Mouse (Mus musculus) cerebellum, adult 11-12 months (tissue): ENCODE data around the gene Hoxa1.

ENCODE experiments used
- DNase-seq: peaks from one replicate; pipeline ENCODE4 v3.0.0; 2022

Gene Hoxa1

DNA sequence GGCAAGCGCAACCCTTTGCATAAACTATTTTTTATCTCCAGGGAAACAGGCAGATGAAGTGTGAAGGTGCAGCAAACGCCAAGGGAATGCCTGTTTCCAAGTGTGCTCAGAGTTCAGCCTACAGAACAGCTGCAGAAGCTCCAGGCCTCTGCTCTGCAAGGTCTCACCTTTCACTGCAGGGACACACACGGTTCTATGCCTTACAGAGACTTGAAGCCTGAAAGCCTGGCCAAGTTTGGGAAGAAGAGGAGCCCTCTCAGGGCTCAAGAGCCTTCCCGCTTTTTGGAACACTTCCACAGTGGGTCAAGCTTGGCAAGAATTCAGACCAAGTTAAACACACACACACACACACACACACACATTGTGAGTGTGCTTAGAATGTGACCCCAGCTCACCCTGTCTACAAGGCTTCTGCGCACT lies 31.1 kb upstream of the Hoxa1 start:
- no peak for DNase-seq

DNA sequence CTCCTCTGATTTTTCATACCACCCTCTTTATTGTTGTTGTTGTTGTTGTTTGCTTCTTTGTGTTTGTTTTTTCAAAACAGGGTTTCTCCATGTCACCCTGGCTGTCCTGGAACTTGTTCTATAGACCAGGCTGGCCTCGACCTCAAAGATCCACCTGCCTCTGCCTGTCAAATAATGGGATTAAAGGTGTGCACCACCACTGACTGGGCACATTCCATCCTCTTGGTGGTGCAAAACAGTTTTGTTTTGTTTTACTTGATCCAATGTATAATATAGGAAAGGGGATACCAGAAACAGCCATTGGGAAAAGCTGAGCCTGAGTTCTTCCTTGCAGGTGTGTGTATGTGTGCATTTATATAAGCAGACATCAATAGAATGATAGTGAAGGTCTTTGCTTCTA lies 28.4 kb upstream of the Hoxa1 start:
- DNase-seq: no peak

DNA sequence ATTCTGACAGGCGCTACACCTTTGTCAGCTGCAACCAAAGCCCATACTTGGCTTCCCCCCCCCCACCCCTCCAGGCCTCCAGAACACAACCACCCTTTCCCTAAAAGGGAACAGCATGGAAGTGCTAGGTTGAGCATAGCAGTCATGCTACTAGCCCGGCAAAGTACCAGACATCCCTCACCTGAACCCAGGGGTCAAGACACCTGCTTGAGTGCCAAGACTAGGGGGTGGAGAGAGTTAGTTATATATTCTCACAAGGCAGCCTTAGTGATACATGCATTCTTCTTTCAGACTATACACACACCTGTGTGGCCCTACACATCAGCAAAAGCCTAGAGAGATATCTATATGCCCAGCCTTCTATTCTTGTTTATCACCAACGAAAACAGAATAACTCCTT lies 27.7 kb upstream of the Hoxa1 start:
- no peak for DNase-seq

DNA sequence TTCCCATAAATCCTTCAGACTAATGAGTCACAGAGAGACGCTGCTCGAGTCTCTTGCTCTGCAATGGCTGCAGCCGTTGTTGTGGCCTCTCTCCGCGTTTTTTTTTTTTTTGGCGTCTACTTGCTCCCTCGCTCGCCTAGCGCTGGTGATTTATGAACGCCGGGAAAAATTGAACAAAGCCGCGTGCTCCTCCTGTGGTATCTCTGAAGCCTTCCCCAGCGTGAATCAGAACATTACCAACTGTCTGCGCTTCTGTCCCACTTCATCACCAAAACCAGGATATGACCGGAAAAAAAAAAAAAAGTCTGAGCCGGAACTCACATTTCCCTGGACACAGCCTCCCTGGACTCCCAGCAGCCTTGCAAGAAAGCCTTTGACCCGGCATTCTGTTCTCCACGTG lies 27.1 kb upstream of the Hoxa1 start:
- DNase-seq: no peak

DNA sequence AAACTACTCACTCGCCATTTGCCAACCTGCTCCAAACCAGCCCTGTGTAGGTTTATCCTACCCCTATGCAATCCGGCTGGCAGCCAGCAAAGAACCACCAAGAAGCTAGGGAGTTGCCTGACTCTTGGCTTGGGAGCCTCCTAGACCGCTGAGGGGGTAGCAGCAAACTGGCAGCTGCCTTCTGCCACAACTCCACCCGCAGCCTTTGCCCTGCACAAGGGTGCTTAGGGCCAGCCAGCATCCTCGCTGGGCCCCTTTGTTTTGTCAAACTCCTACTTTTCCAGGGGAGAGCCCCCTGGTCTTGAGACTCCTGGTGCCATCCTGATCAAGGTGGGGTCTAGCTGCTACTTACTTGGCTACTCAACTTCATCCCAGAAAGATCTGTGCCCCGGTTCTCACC lies 26.6 kb upstream of the Hoxa1 start:
- DNase-seq: no peak

DNA sequence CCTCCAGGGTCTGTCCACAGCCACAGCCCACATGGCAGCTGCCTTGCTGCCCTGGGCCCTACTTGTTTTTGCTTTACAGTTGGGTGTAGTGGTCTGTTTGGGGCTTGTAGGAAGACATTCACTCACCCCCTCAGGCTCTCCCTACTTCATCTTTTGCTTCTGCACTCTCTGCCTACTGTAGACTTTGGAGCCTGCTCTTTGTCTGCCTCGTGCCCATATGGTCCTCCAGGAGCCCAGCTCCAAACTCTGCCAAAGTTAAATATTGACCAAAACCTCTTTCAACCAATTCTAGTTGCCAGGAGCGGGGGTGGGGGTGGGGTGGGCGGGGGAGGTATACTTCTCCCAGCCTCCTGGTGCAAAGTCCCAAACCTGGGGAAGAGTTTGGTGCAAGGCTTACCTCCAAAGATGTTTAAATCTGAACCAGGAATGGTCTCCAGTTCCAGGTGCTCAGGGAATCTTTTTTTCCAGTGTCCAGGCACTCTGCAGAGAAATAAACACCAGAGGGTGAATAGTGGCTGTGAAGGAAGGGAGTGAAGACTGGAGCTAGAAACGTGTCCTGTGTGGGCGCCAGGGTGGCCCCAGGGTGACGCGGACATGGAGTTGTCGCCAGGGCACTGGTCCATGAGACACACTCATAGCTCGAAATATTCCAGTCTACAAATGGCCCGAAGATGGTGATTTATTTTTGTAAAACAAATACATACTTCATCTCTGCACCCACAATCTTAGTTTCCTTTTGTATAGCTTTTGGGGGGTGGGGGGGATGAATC lies 25.4 kb upstream of the Hoxa1 start:
- no peak for DNase-seq

DNA sequence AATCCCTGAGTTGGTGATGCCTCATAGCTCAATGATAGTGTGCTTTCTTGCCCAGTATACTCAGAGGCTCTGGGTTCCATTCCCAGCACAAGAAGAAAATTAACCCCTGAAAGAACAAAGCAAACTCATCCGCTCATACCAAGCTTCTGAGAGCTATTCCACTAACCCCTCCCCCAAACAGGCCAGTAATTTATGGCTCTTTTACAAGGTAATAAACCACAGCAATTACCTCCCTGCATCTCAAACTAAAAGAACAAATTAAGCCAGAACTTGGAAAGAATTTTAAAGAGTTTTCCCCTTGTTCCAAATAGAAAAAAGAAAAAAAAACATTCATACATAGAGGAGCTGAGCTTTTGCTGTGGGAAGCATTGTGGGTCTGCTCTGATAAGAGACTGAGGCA lies 24.7 kb upstream of the Hoxa1 start:
- DNase-seq: no peak

DNA sequence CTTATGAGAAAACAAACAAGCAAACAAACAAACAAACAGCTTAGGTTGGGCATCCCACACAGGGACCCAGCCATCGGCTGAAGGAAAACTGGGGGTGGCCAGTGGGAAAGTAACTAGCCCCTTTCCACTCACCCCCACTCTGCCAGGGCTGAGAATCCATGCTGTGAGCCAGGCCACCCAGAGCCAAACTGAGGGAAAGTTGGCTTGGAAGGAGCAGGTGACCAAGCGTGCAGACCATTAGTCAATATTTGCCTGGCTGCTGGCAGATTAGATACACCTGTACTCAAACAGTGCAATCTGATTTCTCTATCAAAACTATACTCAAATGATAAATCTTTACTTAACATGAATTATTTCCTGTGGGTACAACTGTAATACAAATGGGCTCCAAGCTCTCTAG lies 23.9 kb upstream of the Hoxa1 start:
- no peak for DNase-seq

DNA sequence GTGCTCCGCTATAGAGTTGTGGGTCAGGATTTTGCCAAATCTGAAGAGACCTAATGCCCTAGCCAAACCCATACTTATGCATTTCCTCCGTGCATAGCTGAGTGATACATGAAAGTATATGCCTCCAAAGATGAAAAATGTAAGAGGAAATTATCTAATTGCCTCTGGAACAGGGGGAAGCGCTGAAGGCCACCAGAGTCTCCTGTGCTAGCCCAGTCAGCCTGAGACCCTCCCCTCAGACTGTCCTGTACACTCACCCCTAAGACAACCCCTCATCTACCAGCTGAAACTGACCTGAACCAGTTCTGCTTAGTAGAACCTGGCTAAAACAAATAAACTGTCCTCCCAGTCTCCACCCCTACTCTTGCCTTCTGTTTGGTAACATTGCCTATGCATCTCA lies 22.6 kb upstream of the Hoxa1 start:
- DNase-seq: no peak

DNA sequence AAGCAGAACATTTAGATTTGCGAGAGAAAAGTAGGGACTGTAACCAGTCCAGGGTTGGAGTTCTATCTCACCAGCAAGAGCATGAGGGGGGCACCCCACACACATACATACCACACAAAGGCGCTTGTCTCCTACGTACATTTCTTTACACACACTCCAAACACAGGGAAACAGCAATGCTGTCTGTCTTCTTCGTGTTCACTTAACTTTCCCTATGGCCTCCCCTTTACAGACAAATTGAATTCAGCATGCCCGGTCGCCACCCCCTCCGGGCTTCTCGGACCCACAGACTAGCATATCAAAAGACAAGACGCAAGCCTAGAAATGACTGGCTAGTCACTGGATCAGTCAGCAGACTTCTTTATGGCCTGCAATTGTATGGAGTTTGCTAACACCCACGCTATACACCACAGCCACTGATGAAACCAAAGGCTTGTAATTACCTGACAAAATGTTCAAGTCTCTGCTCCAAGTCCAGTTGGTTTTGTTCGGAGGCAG lies 22.1 kb upstream of the Hoxa1 start:
- DNase-seq: no peak

DNA sequence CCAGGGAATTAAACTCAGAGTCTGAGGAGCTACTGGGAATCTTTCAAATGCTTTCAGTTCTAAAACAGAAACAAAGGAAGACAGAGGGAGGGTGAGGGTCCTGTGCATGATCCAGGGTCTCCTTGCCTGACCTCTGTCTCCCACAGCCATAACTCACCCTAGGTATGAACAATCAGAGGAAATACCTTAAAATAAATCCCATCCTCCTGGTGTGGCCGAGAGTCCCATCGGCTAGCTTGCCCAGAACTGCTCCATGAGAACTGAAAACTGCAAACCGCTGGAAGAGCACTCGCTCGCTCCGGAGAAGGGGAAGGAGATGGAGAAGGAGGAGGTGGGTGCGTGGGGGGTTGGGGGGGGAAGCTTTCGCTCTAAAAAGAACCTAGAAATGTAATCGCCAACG lies 21.6 kb upstream of the Hoxa1 start:
- DNase-seq: no peak

DNA sequence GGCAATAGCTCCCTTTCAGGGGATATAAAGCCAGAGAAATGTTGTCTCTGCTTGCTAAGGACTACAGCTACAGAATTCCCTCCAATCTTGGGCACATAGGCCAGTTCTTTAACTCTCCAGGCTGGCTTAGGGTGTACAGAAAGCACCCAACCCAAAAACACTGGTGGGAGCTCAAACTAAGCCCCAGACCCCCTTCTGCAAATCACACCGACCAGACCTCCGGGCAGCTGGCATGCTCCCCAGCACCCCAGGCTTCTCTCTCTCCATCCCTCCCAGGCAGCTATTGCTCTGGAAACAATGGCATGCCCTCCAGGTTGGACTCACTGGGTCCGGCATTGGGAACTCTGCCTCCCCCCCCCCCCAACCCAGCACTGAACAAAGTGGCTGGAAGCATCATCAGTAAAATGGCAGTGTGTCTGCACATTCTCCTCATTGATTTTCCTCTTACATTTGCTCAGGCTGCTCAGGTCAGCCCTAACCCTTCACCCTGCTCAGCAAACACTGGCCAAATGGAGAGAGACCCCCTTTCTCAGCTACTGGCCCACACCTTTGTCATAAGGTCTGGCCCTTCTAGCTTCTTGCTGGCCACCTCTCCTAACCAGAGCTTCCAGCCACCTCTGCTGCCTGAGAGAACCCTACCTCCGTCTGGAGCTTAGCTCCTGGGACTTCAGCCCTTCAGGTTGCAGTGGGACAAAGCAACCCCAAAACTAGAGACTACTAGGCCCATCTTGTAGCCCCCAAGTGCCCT lies 21.0 kb upstream of the Hoxa1 start:
- DNase-seq: no peak

DNA sequence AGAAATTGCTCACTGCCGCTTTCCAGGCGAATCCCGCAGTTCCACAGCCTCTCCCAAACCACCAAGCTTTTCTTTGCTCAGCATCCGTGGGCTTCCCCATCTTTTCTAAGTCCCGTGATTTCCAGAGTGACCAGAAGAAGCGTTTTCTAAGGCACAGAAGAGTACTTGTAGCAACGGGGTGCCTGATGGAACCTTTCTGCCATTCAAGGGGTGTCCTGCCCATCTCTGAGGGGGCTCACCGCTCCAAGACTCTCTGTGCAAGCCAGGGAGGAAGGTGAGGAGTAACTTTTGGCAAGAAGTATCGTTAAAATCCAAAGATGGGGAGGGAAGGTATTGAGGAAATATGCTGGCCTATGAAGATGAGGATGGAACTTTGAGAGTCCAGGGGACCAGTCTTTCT lies 19.7 kb upstream of the Hoxa1 start:
- DNase-seq: no peak

DNA sequence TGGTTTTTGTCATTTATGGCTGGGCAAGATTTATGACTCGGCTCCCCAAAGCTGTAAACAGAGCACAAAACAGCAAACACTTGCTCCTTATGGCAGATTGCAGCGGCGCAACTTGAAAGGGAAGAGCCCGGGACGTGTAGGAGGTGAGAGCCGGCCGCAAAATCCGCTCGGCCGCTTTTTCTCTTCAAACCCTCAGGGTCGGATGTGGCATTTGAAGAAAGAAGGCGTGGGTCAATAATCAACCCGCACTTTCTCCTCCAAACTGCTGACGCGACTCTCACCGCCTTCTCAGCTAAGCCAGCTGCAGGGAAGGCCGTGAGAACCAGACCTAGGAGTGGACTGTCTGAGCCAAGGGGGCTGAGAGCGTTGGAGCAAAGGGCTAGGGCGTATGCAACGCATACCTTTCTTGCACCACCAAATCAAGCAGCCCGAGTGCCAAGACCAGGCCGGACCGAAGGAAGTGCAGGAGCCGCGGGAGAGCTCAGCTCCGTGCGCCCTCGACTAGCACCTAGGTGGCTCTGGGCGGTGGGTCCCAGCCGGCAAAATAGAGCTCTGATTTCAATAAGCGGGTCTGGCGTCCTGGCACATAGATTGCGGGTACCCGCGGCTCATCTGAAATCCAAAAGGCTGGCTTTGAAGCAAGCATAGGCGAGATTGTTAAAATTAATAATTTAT lies 19.1 kb upstream of the Hoxa1 start, which contains the start of gene 5730596B20Rik:
Gene 5730596B20Rik, plus strand, starts transcription at position 438 of the 675 bp plus-strand sequence.
- no peak for DNase-seq

DNA sequence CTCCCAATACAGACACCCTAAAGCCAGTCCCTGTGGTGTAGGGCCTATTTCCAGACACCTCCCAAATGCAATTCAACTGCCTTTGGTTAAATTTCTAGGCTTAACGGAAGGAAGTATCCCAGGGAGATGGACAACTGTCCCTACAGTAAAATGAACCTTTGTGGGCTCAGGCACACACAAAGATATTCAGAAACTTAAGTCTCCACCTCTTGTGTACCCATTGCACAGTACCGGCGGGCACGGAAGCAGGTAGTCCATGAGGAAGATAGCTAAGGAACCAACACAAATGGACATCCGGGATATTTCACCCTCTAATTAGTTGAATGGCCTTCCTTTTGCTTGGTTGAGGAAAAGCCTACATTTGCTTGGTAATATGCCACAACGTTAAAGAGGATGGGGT lies 18.3 kb upstream of the Hoxa1 start:
- DNase-seq: no peak

DNA sequence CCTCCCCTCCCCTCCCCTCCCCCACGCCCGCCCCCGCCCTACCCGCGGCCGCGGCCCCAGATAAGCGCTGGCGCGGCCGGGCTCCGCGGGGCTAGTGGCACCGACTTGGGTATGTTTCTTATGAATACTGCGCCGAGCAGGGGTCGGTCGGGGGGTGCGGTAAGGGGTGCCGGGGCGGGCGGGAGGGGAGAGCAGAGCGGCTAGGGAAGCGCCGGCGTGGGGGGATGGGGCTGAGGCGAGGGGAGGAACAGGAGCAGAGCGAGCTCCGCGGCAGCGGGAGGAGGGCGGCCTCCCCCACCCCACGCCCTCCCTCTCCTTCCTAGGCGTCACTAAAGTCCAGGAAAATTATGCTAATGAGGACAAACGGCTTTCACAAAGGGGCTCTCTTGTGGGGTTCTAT lies 17.7 kb upstream of the Hoxa1 start:
- no peak for DNase-seq

DNA sequence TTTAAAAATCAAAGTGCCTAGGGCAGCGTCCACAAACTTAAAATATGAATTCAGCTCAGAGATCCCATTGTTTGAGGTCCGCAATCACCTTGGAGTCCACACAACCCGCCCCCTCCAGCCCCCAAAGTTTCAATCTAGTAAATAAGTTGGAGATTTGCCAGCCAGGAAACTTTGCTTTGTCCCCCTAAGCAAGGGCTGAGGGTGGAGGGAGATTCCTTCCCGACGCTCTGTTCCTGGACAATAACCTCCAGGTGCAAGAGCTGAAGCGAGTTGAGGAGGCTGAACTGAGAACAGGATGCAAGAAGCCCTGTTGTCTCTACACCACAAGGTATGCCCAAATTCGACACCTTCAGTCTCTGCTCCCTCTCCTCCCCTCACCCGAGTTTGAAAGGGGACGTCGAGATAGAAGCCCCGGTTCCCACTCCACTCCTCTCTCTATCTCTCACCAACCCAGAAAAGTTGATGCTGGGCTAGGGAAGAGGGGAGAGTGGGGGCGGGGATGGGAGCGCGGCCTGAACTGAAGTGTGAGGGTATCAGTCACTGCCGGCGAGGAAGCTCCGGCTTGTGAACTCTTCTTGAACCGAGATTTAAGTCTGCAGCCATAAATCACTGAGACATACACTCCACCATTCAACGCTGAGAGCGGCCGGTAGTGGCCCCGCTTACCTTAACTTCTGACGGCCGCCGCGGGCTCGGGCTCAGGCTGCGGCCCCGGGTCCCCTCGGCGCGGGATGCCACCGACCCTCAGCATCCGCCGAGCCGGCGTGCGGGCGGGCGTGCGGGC lies 17.0 kb upstream of the Hoxa1 start:
- no peak for DNase-seq

DNA sequence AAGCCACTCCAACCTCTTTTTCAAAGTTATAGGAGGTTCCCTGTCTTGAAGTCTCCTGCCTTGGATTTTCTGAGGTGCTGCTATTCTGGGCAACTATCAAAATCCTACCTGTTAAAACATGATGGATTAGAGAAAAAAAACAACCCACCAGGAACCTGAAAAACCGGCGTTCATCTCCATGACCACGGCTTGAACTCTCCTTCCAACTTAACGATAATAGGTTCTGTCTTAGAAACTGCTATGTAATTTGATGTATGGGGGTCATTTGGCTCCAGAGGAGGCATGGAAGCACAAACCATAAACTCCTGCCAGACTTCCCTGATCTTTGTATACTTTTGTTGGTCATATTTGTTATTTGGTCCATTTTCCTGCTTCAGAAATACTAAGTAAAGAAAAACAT lies 15.5 kb upstream of the Hoxa1 start:
- no peak for DNase-seq

DNA sequence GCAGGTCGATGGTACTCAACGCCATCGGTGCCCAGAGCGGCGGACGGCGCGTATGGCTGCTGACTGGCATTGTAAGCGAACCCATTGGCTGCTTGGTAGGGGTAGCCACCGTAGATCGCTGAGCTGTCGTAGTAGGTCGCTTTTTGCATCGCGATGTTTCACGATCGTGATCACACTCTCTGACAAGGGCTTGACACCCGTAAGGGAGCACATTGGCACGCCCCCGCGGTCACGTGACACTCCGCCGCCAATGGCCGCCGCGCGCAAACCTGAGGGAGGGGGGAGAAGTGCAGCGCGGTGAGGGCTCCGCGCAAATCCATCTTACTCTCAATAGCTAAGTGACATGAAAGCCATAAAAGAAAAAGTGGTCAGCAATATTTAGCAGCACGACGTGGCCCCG lies 14.4 kb upstream of the Hoxa1 start:
- DNase-seq: no peak

DNA sequence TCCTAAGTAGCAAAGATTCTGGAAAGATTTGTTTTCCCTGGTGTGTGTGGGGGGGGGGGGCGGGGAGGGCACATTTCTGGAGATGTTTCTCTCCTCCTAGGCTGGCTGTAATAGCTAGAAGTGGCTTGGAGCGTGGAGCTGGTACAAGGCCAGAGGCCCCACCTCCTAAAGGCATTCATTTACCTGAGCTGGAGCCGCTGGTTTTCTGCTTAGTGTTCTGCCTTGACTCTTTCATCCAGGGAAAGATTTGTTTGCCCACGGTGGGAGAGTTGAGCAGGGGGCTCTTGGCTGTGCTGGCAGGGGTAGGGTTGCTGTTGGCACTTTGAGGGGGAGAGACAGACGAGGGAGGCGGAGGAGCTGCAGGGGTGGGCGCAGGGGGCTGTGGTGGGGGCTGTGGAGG lies 13.8 kb upstream of the Hoxa1 start:
- DNase-seq: no peak

DNA sequence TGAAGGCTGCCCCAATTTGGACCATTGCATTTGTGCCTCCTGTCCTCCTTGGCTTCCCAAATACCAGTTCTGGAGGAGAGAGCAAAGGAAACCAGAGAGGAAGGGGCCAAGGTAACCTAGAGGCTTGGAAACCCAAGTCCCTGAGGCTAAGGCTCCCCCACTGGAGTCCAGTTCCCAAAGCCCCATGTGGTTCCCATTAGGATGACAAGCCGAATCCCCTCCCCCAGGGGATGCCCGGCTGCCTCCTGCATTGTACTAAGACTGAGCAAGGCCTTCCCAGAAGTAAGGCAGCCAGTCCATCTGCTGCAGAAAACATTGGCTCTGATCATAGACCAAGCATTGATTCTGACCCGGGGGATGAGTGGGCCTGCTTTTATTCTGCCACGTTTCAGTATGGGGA lies 13.2 kb upstream of the Hoxa1 start:
- no peak for DNase-seq

DNA sequence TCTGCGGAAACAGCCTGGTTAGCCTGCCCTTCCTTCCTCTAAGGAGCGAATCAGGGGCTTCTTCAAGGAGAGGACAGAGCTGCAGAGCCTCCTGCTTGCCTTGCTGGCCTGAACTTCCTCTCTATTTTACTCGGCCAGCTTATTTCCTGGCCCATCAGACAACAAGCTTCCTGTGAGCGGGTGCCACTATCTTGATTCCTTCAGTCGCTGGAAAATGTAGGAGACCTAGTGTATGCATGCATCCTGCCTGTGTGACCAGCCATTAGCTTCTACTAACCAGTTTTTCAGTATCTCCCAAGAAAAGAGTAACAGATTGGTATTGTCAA lies 12.7 kb upstream of the Hoxa1 start:
- DNase-seq: no peak
